Mouse (Mus musculus): ENCODE measurements around the gene Alkbh6.

- TF ChIP-seq CTCF (IDR thresholded peaks at IDR 0.05; ENCODE audit: low read depth, low read length) (no peak), POLR2A (IDR thresholded peaks at IDR 0.05; ENCODE audit: extremely low read depth, insufficient read depth, low read length) (no peak)
Measured at GRCm38 (mm10) chr7:30266780-30267179, 41.7 kb upstream of the Alkbh6 start.
